Mouse (Mus musculus) megakaryocyte, adult 5-6 weeks (primary cell): ENCODE data around the gene Cd300a. TPM values are rescaled to one million over a fixed set of nuclear protein-coding genes. Genes with fewer than 3 reads are reported as not detected.
"Not testable (repeated sequence)": the region's sequence is repeated elsewhere in the genome, so short reads cannot be mapped to it uniquely, and the experiment has no call there.

ENCODE experiments used
- ATAC-seq: 2 replicates; pipeline ENCODE4 v1.8.0; 2016; ENCODE audit warnings: mild to moderate bottlenecking, inconsistent platforms; ENCODE audit not compliant: poor library complexity, severe bottlenecking
- total RNA-seq, 2 experiments: library from RNA; stranded (forward) in 1 of 2; stranded (reverse) in 1 of 2; fragments of 153-499, 151-499 nt in 1 of 2; fragments of 221-1000, 200-1000 nt in 1 of 2; gene quantifications; 2 replicates each; pipeline versions ENCODE4 v1.2.3 to v1.2.4; 2015 to 2017

Cd300a gene
- total RNA-seq, 2 experiments from 2014 or later: 38.1 to 83.8 TPM

DNA sequence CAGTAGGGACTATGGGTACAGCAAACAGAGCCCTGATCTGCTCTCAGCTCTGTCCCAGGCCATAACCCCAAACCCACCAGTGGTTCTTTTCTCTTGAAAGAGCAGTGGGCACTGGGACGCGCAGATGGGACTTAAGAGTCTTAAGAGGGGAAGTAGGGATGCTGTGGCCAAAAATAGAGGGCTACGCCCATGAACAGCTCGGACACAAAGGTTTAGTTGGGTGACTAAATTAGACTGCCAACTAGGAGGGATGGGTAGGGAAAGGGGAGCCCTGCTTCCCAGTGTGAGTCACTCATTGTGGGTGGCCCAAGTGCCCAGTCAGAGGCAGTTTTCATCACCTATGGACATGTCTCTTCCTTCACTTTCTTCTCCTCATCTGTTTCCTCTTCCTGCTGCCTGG, 13.4 kb downstream of the Cd300a start:
- peak; percentile 59 for ATAC-seq

DNA sequence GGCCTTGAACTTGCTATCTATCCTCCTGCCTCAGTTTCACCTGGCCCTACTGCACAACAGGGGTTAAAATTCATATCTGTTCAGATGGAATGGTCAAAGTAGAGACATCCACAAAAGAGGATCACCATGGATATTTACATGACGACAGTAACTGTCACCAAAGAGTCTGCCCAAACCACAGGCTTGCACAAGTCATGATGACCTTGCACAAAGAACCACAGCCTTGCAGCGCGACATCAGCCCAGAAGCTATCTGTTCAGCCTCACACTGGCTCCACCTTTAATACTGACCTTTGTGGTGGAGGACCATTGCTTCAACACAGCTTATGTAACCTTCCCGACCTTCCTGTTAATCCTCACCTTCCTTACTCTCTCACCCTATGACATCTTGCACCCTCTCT, 17.7 kb downstream of the Cd300a start:
- ATAC-seq: peak; percentile 88

DNA sequence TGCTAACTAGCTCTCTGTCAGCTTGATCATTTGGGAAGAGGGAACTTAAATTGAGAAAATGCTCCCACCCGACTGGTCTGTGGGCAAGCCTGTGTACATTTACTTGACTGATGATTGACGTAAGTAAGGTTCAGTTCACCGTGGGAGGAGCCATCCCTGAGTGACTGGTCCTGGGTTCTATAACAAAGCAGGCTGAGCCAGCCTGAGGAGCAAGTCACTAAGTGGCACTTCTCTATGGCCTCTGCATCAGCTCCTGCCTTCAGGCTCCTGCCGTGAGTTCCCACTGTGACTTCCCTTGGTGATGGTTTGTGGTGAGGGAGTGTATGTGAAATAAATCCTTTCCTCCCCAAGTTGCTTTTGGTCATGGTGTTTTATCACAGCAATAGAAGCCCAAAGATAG, 18.2 kb downstream of the Cd300a start:
- ATAC-seq: peak; percentile 20

DNA sequence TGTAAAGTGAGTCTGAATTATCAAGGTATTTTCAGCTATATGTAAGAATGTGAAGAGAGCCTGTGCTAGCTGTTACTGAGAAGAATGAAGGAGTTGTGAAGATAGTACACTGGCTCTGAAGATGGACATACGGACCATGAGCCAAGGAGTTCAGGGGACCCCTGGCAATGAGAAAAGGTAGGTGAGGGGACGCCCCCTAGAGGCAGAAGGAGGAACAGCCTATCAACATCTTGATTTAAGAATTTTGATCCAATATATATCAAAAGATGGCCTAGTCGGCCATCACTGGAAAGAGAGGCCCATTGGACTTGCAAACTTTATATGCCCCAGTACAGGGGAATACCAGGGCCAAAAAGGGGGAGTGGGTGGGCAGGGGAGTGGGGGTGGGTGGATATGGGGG, 19.7 kb downstream of the Cd300a start:
- not testable (repeated sequence) for ATAC-seq

DNA sequence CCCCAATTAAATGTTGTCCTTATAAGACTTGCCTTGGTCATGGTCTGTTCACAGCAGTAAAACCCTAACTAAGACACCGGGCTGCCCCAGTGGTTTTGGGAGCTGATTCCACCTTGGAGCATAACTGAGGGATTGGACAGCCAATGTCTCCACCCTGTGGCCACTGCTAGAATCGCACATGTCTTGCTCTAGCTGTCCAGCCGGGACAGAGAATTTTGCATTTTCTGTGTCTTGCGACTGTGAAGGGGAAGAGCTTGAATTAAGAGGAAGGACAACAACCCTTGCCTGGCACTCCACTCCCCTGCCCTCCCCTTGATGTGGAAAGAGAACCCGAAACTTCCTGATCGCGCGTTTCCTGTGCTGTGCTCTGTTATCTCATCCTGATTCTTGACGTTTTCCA, 23.0 kb downstream of the Cd300a start:
- ATAC-seq: peak; percentile 76

DNA sequence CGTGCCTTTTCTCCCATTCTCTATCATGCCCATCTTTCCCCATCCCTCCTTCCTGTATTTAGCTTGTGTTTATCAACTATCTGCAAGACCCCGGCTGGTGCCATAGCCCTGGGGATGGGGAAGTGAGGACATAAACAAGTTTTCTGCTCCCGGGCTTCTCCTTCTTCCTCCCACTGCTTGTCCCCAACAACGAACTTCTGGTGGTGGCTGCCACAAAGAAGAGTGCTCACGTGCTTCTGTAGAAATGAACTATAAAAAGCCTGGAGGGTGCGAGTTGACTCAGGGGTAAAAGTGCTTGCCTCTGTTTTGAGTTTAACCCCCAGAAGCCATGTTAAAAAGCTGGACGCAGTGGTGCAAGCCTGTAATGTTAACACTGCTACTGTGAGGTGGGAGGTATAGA, 25.1 kb downstream of the Cd300a start:
- 0 out of 2 replicates have a peak, but pooled peaks have one; percentile 20 for ATAC-seq

DNA sequence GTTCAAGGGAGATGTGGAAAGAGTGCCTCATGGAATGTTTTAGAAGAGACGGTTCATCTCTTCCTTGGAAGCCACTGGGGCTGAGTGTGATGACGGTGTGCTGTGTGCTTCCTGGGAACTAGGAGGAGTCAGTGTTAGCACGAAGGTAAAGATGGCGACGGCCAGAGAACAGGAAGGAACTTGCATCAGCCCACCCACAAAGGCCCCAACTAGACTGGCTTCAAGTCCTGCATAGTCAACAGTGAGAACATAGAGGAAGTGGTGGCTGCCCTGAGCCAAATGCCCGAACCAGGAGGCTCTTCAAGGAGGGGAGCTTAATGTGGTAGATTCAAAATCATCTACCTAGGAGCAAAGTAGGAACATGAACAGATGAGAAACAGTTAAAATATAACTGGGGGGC, 27.3 kb downstream of the Cd300a start:
- ATAC-seq: peak; percentile 83

DNA sequence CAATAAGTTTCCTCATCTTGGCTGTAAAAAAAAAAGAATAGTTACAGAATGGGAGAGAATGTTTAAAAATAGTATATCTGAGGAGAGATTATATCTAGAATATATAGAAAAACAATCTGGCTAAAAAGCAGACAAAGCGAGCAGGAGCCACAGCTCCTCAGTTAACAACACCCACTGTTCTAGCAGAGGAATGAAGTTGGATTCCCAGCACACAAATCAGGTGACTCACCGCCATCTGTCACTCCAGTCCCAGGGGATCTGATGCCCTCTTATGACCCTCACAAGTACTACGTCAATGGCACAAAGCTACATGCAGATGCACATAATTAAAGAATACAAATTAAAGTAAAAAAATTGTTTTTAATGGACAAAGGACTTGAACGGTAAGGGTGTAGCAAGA, 32.6 kb downstream of the Cd300a start:
- no peak for ATAC-seq

DNA sequence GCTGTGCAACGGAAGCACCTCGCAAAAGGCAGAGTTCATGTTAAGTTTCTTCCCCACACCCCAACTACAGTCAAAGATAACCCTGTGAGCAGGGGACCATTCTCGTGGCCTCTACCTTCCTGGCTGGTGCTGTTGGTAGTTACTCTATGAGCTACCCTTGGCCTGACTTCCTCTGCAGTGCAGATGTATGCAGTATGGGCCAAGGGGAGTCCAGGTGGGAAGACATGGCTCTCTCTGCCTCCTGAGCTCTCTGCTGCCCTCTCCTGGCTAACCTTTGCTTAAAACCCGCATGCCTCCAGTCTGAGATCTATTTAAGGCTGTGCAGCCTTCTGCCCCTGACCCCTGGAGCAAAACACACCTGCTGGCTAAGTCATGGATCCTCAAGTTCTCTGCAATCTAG, 34.1 kb downstream of the Cd300a start:
- ATAC-seq: peak; percentile 64; the same call in 1 of the 2 replicates

DNA sequence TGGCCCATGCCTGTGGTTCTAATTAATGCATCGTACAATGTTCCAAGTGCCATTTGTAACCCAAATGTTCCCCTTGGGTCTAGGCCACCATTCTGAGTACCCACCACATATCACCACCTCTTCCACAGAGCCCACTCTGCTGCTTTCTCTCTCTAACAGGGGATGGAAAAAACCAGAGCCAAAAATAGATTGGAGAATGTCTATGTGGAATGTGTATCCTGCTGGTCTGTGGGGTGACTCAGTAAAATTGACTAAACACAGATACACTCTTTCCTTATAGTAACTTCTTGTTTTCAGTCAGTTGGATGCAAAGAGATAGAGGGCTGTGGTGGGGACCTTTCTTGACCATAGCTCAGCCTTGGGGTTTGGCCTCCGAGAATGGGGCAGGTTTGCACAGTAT, 39.7 kb downstream of the Cd300a start:
- no peak for ATAC-seq

DNA sequence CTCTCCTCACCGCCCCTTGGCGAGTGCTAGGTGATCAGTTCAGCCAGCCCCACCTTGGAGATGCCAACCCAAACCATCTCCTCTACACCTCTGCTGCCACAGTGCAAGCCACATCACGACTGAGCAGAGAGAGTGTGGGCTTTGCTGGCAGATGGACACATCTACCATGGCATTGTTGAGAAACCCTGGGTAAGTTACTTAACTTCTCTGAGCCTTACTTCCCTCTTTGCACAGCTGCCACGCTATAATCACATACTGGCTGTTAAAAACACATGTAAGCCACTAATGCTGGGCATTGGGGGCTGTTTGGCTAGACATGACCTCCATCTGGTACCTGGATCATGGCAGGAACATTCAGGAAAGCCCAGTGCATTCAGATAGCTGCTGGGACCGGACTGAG, 41.2 kb downstream of the Cd300a start:
- ATAC-seq: peak; percentile 77

DNA sequence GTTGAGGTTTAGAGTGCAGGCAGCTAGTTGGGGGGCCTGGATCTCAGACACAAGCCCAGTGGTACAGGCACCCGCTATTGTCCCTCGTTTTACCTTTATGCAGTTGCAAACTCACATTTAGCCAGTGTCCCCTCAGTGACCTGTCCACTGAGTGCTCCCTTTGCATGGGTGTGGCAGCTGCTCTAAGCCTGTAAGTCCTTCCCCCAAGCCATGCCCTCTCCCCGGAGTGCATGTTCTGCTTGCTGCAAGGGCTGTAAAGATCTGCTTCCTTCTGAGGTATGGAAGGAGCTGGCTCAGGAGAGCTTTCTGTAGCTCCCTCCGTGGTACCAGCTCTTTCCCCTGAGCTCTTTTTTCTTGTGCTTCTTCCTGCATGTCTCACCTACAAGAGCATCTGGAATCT, 43.8 kb downstream of the Cd300a start:
- ATAC-seq: peak; percentile 61

DNA sequence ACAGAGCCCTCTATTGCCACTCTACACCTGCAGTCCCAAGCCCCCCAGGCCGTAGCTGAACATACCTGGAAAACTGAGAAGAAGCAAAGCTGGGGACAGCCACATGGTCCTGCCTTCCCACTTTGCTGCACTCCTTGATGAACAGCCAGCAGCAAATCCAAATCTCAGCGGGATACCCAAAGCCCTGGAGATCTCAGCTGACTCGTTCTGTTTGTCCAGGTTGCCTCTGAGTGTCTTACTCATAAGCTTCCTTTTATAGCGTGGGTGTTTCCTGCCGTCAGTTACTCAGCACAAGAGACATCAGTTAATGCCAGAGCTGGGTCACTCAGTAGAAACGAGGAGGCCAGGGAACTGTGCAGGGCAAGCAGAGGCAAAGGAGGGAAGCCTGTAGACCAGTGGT, 44.3 kb downstream of the Cd300a start, which contains the start of gene Cd300lb:
Gene Cd300lb (minus strand): TSS at position 243 of the 400 bp plus-strand sequence.
- peak; percentile 55 for ATAC-seq

Other genes with a start within 250 kb of the Cd300a start
- gene Rpl38, start 221.5 kb upstream of the Cd300a start, total RNA-seq (2015): 716 and 867 TPM in 2 replicates
- gene Rpl38, start 221.5 kb upstream of the Cd300a start, total RNA-seq (2017): 2,870 and 3,242 TPM in 2 replicates
- 0.27 and 0.40 TPM in 2 replicates for gene Ttyh2, start 214.6 kb upstream of the Cd300a start, total RNA-seq (2015)
- gene Ttyh2, start 214.6 kb upstream of the Cd300a start, total RNA-seq (2017): 0.73 and 0.88 TPM in 2 replicates
- not detected in 2 replicates for gene Dnaic2, start 162.6 kb upstream of the Cd300a start, total RNA-seq (2015)
- not detected in 2 replicates for gene Dnaic2, start 162.6 kb upstream of the Cd300a start, total RNA-seq (2017)
- 0.16 and 0.27 TPM in 2 replicates for gene Kif19a, start 124.7 kb upstream of the Cd300a start, total RNA-seq (2015)
- 0.11 and 0.69 TPM in 2 replicates for gene Kif19a, start 124.7 kb upstream of the Cd300a start, total RNA-seq (2017)
- gene Btbd17, start 94.1 kb upstream of the Cd300a start, total RNA-seq (2015): not detected in 2 replicates
- not detected in 2 replicates for gene Btbd17, start 94.1 kb upstream of the Cd300a start, total RNA-seq (2017)
- gene Gpr142, start 91.1 kb upstream of the Cd300a start, total RNA-seq (2015): not detected in 2 replicates
- not detected in 2 replicates for gene Gpr142, start 91.1 kb upstream of the Cd300a start, total RNA-seq (2017)
- 0.04 and 0.32 TPM in 2 replicates for gene Gprc5c, start 38.9 kb upstream of the Cd300a start, total RNA-seq (2015)
- 0.37 and 0.89 TPM in 2 replicates for gene Gprc5c, start 38.9 kb upstream of the Cd300a start, total RNA-seq (2017)
- 107 TPM in 2 replicates for gene Cd300lb, start 44.3 kb downstream of the Cd300a start, total RNA-seq (2015)
- 82.9 and 97.3 TPM in 2 replicates for gene Cd300lb, start 44.3 kb downstream of the Cd300a start, total RNA-seq (2017)
- gene Cd300c, start 79.1 kb downstream of the Cd300a start, total RNA-seq (2015): 8.6 and 13.3 TPM in 2 replicates
- gene Cd300c, start 79.1 kb downstream of the Cd300a start, total RNA-seq (2017): 1.3 and 3.1 TPM in 2 replicates
- 28.7 and 33.7 TPM in 2 replicates for gene Cd300ld, start 99.9 kb downstream of the Cd300a start, total RNA-seq (2015)
- 28.9 and 30.5 TPM in 2 replicates for gene Cd300ld, start 99.9 kb downstream of the Cd300a start, total RNA-seq (2017)
- 30.8 and 36.3 TPM in 2 replicates for gene Cd300c2, start 111.8 kb downstream of the Cd300a start, total RNA-seq (2015)
- 23.7 and 26.5 TPM in 2 replicates for gene Cd300c2, start 111.8 kb downstream of the Cd300a start, total RNA-seq (2017)
- not detected in 2 replicates for gene Cd300ld2, start 126.2 kb downstream of the Cd300a start, total RNA-seq (2015)
- not detected in 2 replicates for gene Cd300ld2, start 126.2 kb downstream of the Cd300a start, total RNA-seq (2017)
- 2.2 TPM in 1 of 2 replicates, not detected in the other for gene Cd300ld4, start 137.0 kb downstream of the Cd300a start, total RNA-seq (2015)
- not detected in 2 replicates for gene Cd300ld4, start 137.0 kb downstream of the Cd300a start, total RNA-seq (2017)
- gene Cd300ld5, start 147.7 kb downstream of the Cd300a start, total RNA-seq (2015): 1.1 TPM in 1 of 2 replicates, not detected in the other
- not detected in 2 replicates for gene Cd300ld5, start 147.7 kb downstream of the Cd300a start, total RNA-seq (2017)
- 23.8 and 26.2 TPM in 2 replicates for gene Cd300ld3, start 158.4 kb downstream of the Cd300a start, total RNA-seq (2015)
- gene Cd300ld3, start 158.4 kb downstream of the Cd300a start, total RNA-seq (2017): 6.7 and 7.6 TPM in 2 replicates
- gene Cd300e, start 172.1 kb downstream of the Cd300a start, total RNA-seq (2015): 1.7 and 2.6 TPM in 2 replicates
- 0.61 and 1.7 TPM in 2 replicates for gene Cd300e, start 172.1 kb downstream of the Cd300a start, total RNA-seq (2017)
- gene Rab37, start 201.4 kb downstream of the Cd300a start, total RNA-seq (2015): 4.8 and 6.2 TPM in 2 replicates
- gene Rab37, start 201.4 kb downstream of the Cd300a start, total RNA-seq (2017): 8.9 and 15.0 TPM in 2 replicates
- 22.9 and 25.7 TPM in 2 replicates for gene Cd300lf, start 244.0 kb downstream of the Cd300a start, total RNA-seq (2015)
- 28.1 and 46.6 TPM in 2 replicates for gene Cd300lf, start 244.0 kb downstream of the Cd300a start, total RNA-seq (2017)